Mouse (Mus musculus) urinary bladder, postnatal 14 days (tissue): Measurements from ENCODE around the gene Upf3b.

Source experiments
- DNase-seq: peaks from one replicate; pipeline ENCODE4 v3.0.0; 2021; ENCODE audit warnings: low spot score

The Upf3b gene

DNA sequence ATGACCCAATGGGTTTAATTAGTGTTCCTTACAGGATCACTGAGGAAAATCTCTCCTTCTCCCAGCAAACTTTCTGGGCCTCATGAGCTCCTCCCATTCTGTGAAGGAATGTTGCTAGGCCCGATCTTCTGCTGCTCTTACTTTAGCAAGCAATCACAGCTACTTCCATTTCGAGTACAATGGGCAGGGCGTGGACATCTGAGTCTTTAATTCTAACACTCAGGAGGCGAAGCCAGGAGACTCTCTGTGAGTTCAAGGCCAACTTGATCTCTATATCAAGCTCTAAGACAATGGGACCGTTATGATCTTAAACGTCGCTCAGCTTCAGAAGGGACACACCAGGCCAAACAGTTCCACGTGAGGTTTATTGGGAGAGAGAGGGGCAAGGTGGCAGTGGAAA lies 33.5 kb downstream of the Upf3b start:
- no peak for DNase-seq

DNA sequence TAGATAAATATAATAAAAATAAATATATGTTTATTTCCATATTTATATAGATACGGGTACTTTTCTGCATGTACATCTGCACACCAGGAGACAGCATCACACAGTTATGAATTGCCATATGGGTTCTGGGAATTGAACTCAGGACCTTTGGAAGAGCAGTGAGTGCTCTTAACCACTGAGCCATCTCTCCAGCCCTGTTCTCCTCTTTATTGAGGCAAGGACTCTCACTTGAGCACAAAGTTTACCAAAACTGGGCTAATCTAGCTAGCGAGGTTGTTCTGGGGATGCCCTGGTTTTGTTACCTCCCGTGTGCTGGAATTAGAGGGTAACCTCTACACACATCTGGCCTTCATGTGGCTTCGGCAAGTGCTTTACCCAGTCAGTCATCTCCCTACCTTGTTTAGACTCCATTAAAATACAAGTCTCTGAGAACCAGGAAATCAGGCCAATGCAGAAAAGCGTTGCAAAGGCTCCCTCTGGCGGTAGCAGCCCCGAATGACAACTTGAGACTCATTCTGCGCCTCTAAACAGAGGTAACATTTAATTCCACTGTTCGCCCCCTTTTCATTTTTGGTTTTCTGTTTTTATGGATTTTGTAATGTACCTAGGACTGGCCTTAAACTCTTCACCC lies 35.7 kb downstream of the Upf3b start:
- peak; percentile 52 for DNase-seq

- no peak for DNase-seq
Observed at GRCm38 (mm10) chrX:37068766-37069165, 41.4 kb downstream of the Upf3b start.

GRCm38 (mm10) chrX:37067299-37067698 lies 42.8 kb downstream of the Upf3b start:
- no peak for DNase-seq

GRCm38 (mm10) chrX:37063902-37064301 lies 46.2 kb downstream of the Upf3b start:
- no peak for DNase-seq

DNA sequence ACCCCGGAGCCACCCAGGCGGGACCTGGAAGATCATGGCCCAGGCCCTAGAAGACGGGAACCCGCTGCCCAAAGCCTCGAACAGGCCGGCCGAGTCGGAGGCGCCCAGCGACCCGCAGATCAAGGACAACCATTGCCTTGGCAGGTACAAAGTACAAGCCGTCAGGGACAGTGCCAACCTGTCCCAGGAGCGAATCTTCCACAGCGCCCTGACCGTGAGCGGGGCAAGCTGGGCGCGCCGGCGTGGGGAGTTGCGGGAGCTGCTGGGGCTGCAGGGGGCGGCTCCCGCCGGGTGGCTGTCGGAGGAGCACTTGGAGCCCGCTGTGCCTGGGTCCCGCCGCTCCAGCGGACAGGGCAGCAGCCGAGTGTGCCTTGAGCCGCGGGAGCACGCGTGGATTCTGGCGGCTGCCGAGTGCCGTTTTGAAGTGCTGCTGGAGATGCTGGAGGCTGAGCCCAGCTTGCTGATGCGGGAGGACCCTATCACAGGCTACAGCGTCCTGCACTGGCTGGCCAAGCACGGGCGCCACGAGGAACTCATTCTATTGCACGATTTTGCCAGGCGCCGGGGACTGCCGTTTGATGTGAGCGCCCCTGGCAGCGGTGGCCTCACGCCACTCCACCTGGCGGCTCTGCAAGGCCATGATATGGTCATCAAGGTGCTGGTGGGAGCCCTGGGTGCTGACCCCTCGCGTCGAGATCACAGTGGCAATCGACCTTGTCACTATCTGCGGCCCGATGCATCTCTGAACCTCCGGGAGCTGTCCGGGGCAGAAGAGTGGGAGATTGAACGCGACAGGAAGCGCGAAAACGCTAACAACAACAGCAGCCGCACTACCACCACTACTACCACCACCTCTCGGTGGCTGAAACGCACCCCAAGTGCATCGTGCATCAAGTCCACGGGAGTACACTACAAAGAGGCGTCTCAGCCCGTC lies 61.0 kb downstream of the Upf3b start:
- DNase-seq = no peak

DNA sequence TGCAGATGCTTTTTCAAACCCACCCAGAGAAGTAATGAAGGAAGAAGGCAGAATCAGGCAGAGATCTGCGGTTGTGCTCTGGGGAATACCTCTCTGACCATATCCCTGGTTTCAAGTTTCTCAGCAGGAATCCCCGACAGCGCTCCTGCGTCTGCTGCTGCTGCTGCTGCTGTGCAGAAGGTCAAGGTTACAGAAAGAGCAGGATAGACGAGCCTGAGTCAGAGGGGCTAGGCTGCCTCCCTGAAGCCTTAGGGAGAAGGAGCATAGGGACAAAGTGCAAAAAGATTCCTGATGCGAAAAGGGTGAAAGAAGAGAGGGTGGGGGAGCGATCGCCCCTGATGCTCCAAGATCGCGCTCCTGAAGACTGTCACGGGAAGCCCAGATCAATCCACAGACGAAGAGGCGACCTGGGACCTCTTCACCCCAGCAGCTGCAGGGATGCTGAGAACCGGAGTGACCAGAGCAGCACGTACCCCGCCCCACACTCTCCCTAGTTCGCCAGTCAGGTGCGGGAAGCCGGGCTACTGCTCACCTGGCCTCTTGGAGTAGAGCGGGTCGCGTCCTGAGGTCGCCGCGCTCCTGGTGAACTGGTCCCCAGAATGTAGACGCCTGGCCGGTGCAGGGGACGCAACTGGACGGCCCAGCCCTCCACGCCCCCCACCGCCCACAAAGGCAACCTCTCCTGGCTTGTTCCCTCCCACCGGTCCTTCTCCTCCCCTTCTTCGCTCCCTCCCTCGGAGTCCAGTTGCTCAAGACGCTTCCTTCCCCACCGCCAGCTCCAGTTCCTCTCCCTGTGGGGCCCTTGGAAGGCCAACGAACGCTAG lies 61.8 kb downstream of the Upf3b start, which contains the start of gene Sowahd:
TSS of gene Sowahd (plus strand) at position 780 of the 824 bp plus-strand sequence.
- no peak for DNase-seq

GRCm38 (mm10) chrX:37042726-37043125 lies 67.4 kb downstream of the Upf3b start:
- peak; percentile 28 for DNase-seq
